Mouse (Mus musculus): ENCODE results near the gene Fbxw10. TPM values are rescaled to one million over a fixed set of nuclear protein-coding genes. Genes with fewer than 3 reads are reported as not detected.
A peak's percentile ranks its signal among the peaks of the same experiment; 100 is the strongest.

Fbxw10 gene
- total RNA-seq, 2 experiments from 2014 or later = 0.10 to 0.21 TPM

GRCm38 (mm10) chr11:62909720-62910306 lies 62.9 kb downstream of the Fbxw10 start:
- no peak for DNase-seq

GRCm38 (mm10) chr11:62911362-62911761 lies 64.5 kb downstream of the Fbxw10 start:
- DNase-seq = no peak

GRCm38 (mm10) chr11:62913141-62913540 lies 66.3 kb downstream of the Fbxw10 start:
- no peak for DNase-seq

- DNase-seq = no peak
These were observed 67.7 kb downstream of the Fbxw10 start for GRCm38 (mm10) chr11:62914532-62914931.

- DNase-seq = no peak
These were observed 68.6 kb downstream of the Fbxw10 start for GRCm38 (mm10) chr11:62915486-62915885.

- no peak for DNase-seq
These were observed 69.9 kb downstream of the Fbxw10 start for GRCm38 (mm10) chr11:62916765-62917164.

GRCm38 (mm10) chr11:62919946-62920742 lies 73.3 kb downstream of the Fbxw10 start:
- peak; percentile 22 for DNase-seq

- DNase-seq = no peak
These were observed 73.8 kb downstream of the Fbxw10 start for GRCm38 (mm10) chr11:62920743-62921050.

- peak; percentile 91 for DNase-seq
These were observed 74.4 kb downstream of the Fbxw10 start for GRCm38 (mm10) chr11:62921052-62921977.

- peak; percentile 67 for DNase-seq
These were observed 77.4 kb downstream of the Fbxw10 start for GRCm38 (mm10) chr11:62924091-62924761.

Other genes starting within 250 kb of the Fbxw10 start
- gene Lrrc75a, start 198.5 kb upstream of the Fbxw10 start, total RNA-seq (2021) = 1 to 10 TPM; 4.0 to 4.7 TPM
- 1 to 10 TPM; 2.8 to 4.2 TPM for gene Mmgt2, start 198.4 kb upstream of the Fbxw10 start, total RNA-seq (2021)
- gene Zfp287, start 115.2 kb upstream of the Fbxw10 start, total RNA-seq (2021) = 1 to 10 TPM; 1.4 to 1.7 TPM
- gene Gm10428, start 94.0 kb upstream of the Fbxw10 start, total RNA-seq (2021) = not detected
- 1 to 10 TPM in 1 of 2 experiments, under 1 TPM in 1; 0.95 to 1.1 TPM for gene Zfp286, start 57.6 kb upstream of the Fbxw10 start, total RNA-seq (2021)
- 10 to 100 TPM; 31.4 to 37.4 TPM for gene Trim16, start 26.8 kb upstream of the Fbxw10 start, total RNA-seq (2021)
- 1 to 10 TPM; 6.7 to 8.0 TPM for gene Tvp23b, start 32.4 kb downstream of the Fbxw10 start, total RNA-seq (2021)
- under 1 TPM in 1 of 2 experiments, not detected in 1; 0.54 TPM for gene Cdrt4, start 104.1 kb downstream of the Fbxw10 start, total RNA-seq (2021)
- not detected for gene Tekt3, start 214.6 kb downstream of the Fbxw10 start, total RNA-seq (2021)